Mouse (Mus musculus) heart, postnatal 14 days (tissue): ENCODE results near the gene Ap5z1. TPM values are rescaled to one million over a fixed set of nuclear protein-coding genes. Genes with fewer than 3 reads are reported as not detected.

Experiments
- DNase-seq, 2 experiments: peaks; one replicate each; pipeline ENCODE4 v3.0.0; 2021 to 2022
- intact Hi-C: fragments of 180-260 bp; cut with DNase I; formaldehyde crosslinking; loops from one replicate; pipeline ENCODE4 v1.15.1; 2025
- total RNA-seq, 2 experiments: library from RNA; stranded (reverse); gene quantifications; 2 replicates each; pipeline ENCODE4 v1.2.3; 2021

The Ap5z1 gene
- total RNA-seq, 2 experiments from 2014 or later: 5.9 to 8.7 TPM

DNA sequence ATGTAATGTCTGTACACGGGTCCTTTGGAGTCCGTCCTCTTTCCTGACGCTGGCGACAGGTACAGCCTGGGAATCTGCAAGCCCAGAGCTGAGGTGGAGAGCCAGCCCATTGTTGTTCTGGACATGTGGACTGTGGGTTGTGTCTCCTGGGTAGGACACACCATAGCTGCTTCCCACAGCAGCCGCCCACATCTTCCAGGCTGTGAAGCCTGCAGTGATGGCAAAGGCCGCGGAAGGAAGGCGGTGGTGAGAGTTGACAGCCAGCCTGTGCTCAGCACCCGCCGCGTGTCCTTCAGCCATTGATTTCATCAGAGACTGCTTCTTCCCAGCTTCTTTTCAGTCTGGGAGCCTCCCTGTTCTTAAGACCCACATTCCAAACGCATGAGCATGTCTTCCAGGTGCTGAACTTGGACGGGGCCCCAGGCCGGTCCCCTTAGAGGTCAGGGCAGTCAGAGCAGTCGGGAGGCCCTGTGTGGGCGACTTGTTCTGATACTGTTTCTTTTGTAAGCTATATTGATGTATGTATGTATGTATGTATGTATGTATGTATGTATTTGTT, 25.3 kb upstream of the Ap5z1 start:
- DNase-seq: no peak
- intact Hi-C loops: no loop called here

- no peak for DNase-seq
- intact Hi-C loops: loop anchor here (1.0 to 10.0 kb wide), 2 partner anchors 39 to 455 kb away; partner anchors contain the start of gene Foxk1
Measured at GRCm38 (mm10) chr5:142439911-142440432, 23.8 kb upstream of the Ap5z1 start.

DNA sequence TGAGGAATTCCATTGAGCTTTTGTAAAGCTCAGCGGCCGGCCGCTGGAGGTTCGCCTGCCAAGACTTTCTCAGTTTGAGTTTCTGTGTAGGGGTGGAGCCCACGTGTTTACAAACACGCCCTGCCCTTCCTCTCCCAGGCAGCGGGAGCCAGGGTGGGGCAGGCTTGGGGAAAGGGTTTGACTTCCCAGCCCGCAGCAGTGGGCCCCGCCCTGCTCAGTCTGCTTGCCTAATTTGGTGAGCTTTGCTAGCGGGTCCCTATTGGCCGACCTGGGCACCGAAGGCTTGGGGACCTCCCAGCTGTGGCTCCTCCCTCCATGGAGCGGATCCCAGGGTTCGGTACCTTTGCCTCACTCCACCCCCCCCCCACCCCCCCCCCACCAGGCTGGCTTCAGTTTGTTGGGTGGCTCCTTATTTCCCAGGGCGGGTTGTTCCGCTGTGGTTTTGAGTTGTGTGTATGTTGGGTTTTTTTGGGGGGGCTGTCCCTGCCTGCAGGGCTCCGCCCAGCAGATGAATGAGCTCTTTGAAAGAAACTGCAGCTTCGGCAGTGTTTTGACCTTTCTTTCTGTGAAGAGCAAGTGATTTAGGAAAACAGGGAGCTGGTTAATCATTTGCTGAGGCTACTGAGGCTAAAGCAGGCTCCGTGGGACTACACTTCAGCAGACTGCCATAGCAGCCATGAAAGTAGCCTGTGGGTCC, 23.1 kb upstream of the Ap5z1 start:
- intact Hi-C loops: loop anchor here (1.0 to 10.0 kb wide), 2 partner anchors 39 to 456 kb away; partner anchors contain the start of gene Foxk1

GRCm38 (mm10) chr5:142441332-142442044, 22.3 kb upstream of the Ap5z1 start:
- intact Hi-C loops: loop anchor here (10.0 kb wide), 1 partner anchor 457 kb away; no protein-coding TSS in a partner anchor
- DNase-seq: no peak

More for the DNA sequence above, 23.1 kb upstream of the Ap5z1 start:
- DNase-seq: peak; percentile 92

DNA sequence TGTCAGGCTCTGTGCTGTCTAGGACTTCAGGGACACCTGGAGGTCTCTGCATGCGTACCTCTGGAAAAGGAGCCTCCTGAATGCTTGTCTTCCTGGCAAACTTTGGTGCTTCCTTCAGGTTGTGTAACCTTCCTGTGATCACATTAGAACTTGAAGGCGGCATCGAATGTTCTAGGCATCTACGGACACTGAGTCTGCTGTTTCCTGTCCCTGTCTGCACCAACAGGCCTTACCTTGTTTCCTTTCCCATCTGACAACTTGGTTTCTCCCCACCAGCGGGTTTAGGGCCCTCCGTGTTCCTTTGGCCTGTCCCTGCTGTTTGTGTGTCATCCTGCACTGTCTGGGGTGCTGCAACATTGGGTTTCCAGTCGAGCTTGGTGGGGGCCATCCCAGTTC, 21.7 kb upstream of the Ap5z1 start:
- intact Hi-C loops: loop anchor here (10.0 kb wide), 1 partner anchor 457 kb away; no protein-coding TSS in a partner anchor
- no peak for DNase-seq

DNA sequence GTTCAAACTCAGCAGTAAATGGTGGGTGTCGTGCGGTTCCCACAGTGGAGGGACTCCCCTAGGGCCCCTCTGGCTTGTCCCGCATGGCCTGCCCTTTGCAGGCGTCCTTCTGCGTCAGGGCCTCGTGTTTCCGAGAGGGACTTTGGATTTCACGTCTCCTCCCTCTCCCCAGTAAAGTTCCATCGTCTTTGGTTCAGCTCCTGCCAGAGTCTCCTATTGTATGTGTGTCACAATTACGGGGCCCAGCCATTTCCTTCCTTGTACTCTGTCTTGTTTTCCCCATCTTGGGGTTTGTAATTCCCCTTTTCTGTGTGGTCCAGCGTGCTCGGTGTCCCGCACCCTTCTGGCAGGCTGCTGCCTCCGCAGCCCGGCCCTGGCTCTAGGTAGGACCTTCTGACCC, 20.2 kb upstream of the Ap5z1 start:
- no peak for DNase-seq
- intact Hi-C loops: loop anchor here (10.0 kb wide), 1 partner anchor 459 kb away; no protein-coding TSS in a partner anchor

GRCm38 (mm10) chr5:142443994-142444393, 19.8 kb upstream of the Ap5z1 start:
- no peak for DNase-seq
- intact Hi-C loops: loop anchor here (10.0 kb wide), 1 partner anchor 459 kb away; no protein-coding TSS in a partner anchor

DNA sequence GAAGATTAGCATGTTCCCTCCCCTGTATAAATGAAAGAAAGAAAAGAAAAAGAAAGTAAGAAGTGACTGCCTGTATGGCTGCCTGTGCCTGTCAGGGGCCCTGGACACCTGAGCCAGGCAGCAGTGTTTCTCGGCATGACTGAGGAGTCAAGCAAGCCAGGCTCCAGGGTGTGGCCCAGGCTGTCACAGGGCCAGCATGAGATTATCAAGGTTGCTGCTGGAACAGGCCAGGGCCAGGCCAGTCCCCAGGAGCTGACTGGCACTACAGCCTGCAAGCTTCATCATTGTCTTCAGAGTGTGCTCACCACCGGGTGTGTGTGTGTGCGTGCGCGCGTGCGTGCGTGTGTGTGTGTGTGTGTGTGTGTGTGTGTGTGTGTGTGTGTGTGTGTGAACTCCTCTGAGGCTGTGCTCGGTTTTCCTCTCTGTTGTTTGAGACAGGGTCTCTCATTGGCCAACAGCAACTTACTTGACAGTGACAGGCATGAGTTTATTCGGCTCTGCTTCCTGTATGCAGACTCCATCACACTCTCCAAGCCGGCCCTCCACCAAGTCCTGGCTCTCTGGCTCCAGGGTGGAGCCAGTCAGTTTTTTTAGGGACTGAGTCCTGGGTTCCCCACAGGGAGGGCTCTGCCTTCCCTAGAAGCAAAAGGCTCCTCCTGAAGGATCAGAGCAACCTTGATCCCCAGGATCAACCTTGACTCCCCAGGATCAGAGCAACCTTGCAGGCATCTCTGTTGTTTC, 18.8 kb upstream of the Ap5z1 start:
- intact Hi-C loops: loop anchor here (5.0 to 10.0 kb wide), 2 partner anchors 460 to 1598 kb away; no protein-coding TSS in a partner anchor
- peak; percentile 45 to 57 for DNase-seq

DNA sequence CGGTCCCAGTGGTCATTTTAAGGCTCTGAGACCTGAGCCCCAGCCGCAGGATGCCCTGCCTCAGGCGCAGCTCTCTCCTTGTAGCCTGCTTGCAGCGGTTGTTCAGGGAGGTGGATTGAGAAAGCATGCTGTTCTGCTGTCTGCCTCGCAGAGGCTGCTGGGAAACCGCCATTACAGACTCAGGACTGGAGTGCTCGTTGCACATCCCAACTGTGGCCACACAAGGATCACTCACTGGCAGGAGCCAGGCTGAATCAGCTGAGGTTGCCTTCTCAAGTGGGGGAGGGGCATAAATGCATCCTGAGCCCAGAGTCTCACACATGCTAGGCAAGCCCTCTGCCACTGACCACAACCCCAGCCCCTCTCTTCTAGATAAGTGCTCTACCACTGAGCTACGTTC, 18.0 kb upstream of the Ap5z1 start:
- no peak for DNase-seq
- intact Hi-C loops: loop anchor here (5.0 to 10.0 kb wide), 2 partner anchors 461 to 1598 kb away; no protein-coding TSS in a partner anchor

- intact Hi-C loops: loop anchor here (1.0 to 10.0 kb wide), 5 partner anchors 47 to 1601 kb away; partner anchors contain the start of gene Foxk1
- peak; percentile 88 to 94 for DNase-seq
Measured at GRCm38 (mm10) chr5:142448076-142448475, 15.7 kb upstream of the Ap5z1 start.

DNA sequence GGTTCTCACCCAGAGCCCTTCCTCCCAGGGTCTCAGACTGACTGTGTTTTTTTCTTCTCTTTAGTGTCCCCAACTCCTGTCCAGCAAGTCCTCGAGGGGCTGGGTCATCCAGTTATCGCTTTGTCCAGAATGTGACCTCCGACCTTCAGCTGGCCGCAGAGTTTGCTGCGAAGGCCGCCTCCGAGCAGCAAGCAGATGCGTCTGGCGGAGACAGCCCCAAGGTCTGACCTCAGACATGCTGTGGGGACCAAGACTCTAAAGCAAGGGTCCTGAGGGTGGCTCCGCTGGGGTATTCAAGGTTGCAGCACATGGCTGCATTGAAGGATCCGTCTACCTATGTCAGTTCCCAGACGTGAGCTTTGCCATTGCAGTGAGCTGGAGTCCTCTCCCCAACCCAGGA, 15.1 kb upstream of the Ap5z1 start:
- DNase-seq: no peak
- intact Hi-C loops: loop anchor here (1.0 to 10.0 kb wide), 5 partner anchors 47 to 1601 kb away; partner anchors contain the start of gene Foxk1

- no peak for DNase-seq
- intact Hi-C loops: no loop called here
Measured at GRCm38 (mm10) chr5:142450846-142451245, 12.9 kb upstream of the Ap5z1 start.

GRCm38 (mm10) chr5:142451759-142452158, 12.0 kb upstream of the Ap5z1 start:
- no peak for DNase-seq
- intact Hi-C loops: no loop called here

GRCm38 (mm10) chr5:142453742-142454141, 10.0 kb upstream of the Ap5z1 start:
- DNase-seq: no peak
- intact Hi-C loops: no loop called here

- intact Hi-C loops: no loop called here
Measured at GRCm38 (mm10) chr5:142456318-142456717, 7.4 kb upstream of the Ap5z1 start.

DNA sequence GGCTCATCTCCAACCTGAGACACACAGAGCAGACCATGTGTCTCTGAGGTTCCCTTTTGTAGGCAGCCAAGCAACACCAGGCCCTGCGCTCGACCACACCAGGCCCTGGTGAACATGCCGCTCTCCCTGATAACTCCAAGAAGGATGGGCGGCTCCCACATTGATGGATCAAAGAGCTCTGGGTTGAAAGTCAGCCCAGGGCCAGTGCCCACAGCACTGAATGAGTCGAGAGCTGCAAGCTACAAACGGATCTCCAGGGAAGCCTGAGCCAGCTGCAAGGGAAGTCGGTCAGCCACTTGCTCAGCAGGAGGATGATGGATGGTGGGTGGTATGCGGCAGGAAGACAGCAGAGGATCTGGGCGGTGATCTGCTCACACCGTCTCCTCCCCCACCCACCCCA, 6.4 kb upstream of the Ap5z1 start:
- no peak for DNase-seq
- intact Hi-C loops: no loop called here

More at GRCm38 (mm10) chr5:142456318-142456717, 7.4 kb upstream of the Ap5z1 start:
- DNase-seq: no peak

DNA sequence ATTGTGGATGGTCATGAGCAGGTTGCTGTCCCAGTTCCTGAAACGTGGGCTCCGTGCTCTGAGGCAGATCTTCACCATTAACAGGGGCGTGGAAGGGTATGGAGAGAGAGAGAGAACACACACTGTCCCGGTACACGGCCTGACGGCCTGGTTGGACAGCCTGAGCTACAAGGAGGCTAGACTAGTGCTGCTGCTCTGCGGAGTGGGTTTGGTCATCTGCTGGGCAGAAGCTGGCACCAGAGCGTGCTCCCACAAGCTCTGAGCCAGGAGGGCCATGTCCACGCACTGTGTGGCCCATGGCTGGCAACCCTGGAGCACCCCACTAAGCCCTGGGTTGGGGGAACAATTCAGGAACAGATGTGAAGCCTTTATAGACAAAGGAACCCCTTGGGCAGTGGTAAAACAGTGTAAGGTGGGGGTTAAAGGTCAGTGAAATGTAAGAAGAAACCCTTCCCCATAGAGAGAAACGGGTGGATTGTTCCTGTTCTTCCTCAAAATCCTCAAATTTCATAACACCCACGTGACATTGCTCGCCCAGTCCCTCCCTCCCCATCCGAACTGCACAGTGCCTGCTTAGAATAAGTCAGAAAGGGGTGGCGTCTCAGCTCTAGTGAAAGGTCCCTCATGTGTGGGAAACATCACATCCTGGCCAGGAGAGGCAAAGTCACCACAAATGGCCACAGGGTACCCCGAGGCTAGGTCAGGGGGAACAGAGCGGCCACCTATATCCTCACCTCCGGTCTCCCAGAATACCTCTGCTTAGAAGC, 4.8 kb upstream of the Ap5z1 start:
- no peak for DNase-seq
- intact Hi-C loops: no loop called here

- intact Hi-C loops: no loop called here
- no peak for DNase-seq
Measured at GRCm38 (mm10) chr5:142459834-142460233, 3.9 kb upstream of the Ap5z1 start.
